Mouse (Mus musculus): Measurements from ENCODE around the gene Pdia3.

- TF ChIP-seq CTCF (IDR thresholded peaks at IDR 0.05; ENCODE audit: low read depth) (no peak), EP300 (optimal IDR thresholded peaks at IDR 0.05) (no peak)
Observed at GRCm38 (mm10) chr2:121439746-121440145, 26.2 kb downstream of the Pdia3 start.
